Mouse (Mus musculus) frontal cortex, postnatal 36 days (tissue): ENCODE data around the gene Ciapin1.
"Not testable (repeated sequence)": the region's sequence is repeated elsewhere in the genome, so short reads cannot be mapped to it uniquely, and the experiment has no call there.

Source experiments
- DNase-seq, 2 experiments: peaks; one replicate each; pipeline ENCODE4 v3.0.0; 2022; ENCODE audit warnings: low spot score in 2 of 2

The Ciapin1 gene

GRCm38 (mm10) chr8:94857346-94858173, 19.4 kb upstream of the Ciapin1 start, which contains the start of gene Polr2c:
Polr2c (plus strand) TSS chr8:94857450.
- DNase-seq, result peak; percentile 92 to 93

DNA sequence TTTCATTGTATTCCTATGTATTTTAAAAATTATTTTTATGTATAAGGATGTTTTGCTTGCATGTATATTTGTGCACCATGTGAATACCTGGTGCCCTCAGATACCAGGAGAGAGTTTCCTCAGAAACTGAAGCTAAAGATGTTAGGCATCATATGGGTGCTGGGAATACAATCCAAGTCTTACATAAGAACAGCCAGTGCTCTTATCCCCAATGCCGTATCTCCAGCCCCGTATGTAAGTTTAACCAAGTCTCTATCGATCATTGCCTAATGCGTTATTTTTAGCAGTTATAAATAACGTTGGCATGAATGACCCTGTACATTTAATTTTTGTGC, 18.8 kb upstream of the Ciapin1 start:
- DNase-seq, result no peak

- DNase-seq, result not testable (repeated sequence)
Measured at GRCm38 (mm10) chr8:94854761-94855160, 16.6 kb upstream of the Ciapin1 start.

GRCm38 (mm10) chr8:94850049-94850448, 11.9 kb upstream of the Ciapin1 start:
- DNase-seq, result no peak

DNA sequence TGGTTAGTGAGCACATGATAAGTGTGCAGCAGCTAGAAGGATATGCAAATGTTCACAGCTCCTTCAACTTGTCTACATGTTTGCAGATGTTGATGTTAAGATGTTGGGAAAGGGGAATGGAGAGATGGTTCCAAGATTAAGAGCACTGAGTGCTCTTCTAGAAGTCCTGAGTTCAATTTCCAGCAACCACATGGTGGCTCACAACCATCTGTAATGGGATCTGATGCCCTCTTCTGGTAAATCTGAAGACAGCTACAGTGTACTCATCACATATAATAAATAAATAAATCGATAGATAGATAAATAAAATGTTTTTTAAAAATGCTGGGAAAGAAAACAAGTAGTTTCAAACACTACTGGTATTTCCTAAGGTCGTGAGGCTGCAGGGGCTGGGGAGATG, 3.0 kb upstream of the Ciapin1 start:
- DNase-seq, result no peak

- peak in 1 of 2 experiments; percentile 79 for DNase-seq
Measured at GRCm38 (mm10) chr8:94838600-94838999, 442 bp upstream of the Ciapin1 start.

DNA sequence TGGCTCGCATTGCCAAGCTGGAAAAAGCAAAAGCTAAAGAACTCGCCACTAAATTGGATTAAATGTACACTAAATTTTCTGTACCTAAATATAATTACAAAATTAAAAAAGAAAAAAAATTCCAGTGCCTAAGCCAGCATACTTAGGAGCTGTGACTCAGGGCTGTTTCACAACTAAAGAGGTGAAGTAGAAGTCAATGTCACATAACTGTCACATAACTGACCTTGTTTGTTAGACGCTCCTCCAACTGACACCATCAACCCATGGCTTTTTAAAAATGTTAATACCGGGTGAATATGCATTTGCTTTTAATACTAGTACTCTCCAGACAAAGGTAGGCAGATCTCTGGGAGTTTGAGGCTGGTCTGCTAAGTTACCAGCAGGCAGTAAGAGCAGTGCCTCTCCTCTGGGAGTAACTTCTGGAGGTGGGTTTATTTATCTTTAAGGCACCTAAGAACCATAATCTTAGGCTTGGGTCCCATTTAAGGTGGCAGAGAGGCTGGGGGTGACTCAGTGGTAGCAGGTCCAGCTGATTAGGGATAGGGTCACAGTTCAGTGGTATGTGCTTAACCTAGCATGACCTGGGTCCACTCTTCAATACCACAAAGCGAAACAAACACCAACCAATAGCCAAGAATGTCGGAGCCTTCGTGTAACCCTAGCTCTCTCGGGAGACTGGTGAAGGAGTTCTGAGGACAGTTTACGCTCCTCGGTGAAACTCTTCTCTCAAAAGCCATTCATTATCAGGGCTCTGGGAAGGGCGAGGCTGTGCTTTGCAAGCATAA, 1.5 kb downstream of the Ciapin1 start:
- DNase-seq, result no peak

DNA sequence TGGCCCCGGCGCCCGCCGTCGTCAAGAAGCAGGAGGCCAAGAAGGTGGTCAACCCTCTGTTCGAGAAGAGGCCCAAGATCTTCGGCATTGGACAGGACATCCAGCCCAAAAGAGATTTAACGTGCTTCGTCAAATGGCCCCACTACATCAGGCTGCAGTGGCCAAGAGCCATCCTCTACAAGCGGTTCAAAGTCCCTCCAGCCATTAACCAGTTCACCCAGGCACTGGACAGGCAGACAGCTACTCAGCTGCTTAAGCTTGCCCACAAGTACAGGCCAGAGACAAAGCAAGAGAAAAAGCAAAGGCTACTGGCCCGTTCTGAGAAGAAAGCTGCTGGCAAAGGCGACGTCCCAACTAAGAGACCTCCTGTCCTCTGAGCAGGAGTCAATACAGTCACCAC, 2.4 kb downstream of the Ciapin1 start:
- DNase-seq, result not testable (repeated sequence)

GRCm38 (mm10) chr8:94833901-94834405, 4.2 kb downstream of the Ciapin1 start:
- DNase-seq, result not testable (repeated sequence)

GRCm38 (mm10) chr8:94828284-94828683, 9.9 kb downstream of the Ciapin1 start:
- DNase-seq, result no peak

- no peak for DNase-seq
Measured at GRCm38 (mm10) chr8:94826210-94826609, 11.9 kb downstream of the Ciapin1 start.

DNA sequence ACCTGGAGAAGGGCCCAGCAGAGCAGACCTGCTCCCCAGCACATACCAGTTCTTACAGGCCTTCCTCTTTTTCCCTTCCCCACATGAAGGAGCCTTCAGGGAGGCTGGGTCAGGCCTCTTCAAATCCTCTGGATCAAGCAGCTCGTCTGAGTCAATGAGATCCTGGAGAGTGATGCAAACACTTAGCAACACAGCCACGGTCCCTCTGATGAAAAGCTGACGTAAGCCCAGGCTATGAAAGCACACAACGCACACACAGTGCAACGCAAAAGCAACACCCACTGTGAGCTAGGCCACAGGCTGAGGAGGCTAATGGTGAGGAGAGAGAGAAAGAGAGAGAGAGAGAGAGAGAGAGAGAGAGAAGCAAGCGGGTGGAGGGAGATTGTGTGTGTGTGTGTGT, 13.0 kb downstream of the Ciapin1 start:
- no peak for DNase-seq

DNA sequence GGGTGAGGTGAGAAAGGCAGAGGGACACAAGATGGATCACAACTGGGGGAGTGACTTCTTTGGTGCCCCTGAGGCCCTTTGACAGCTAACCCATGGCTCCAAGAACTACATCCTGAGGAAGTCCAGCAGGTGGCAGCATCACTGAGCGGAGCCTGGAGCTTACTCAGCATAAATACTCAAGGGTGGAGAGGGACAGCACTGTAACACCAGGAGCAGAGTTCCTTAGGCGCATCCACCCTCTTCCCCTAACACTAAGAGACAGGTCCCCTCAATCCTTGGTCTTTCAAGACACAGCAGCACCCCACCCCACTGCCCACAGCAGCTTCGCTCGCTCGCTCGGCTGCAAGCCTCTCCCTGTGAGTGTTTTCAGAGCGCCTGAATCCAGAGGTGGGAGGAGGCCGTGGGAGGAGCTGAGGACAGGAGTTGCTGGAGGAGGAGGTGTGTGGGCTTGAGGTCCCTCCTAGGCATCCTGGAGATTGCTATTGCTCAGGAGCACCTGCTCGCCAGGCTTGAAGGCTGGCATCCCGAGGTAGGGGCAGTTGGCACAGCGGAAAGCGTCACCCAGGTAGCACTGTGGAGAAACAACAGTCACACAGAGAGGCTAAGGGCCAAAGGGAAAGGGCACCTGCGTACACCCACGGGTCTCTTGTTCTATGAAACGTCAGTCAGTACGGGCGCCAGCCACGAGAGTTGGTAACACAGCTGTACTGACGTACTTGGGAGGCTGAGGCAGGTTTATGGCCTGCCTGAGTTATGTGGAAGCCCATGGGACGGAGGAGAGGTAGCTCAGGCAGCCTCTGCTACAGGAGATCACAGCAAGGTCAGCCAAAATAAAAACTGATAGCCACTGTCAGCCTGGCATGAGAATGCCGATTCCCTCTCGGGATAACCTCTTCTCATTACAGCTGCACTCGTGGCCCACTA, 15.3 kb downstream of the Ciapin1 start:
- peak; percentile 43 to 73 for DNase-seq

DNA sequence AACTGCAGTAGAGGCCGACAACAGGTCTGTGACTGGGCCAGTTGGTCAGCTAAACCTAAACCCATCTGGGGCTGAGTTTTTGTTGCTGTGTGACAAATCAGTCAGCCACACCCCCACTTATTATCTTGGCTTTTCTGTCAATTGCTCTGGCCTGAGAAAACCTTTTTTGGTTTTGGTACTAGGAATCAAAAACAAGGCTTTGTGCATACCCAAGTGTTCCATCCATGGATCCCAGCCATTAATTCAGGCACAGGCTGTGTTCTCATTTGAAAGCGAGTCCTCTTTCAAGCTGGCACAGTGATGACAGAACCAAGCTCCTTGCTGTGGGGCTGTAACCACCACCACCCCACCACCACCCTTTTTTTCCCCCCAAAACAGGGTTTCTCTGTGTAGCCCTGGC, 16.8 kb downstream of the Ciapin1 start:
- DNase-seq, result no peak

DNA sequence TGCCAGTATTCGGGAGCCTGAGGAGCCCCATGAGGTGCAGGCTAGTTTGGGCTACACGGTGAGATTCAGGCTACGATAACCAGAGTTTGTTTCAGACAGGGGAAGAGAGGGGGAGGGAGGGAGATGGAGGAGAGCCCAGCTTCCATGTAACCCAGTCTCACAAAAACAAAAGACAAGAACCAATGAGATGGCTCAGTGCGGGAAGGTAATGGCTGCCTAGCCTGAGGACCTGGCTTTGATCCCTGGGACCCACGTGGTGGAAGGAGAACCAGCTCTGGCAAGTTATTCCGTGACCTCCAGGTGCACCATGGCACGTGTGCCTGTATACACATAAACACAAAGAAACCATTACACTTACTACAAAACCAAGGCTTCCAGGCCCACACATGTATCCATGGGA, 17.6 kb downstream of the Ciapin1 start:
- no peak for DNase-seq

GRCm38 (mm10) chr8:94819671-94820179, 18.4 kb downstream of the Ciapin1 start:
- no peak for DNase-seq

- DNase-seq, result no peak
Measured at GRCm38 (mm10) chr8:94817933-94818332, 20.2 kb downstream of the Ciapin1 start.

DNA sequence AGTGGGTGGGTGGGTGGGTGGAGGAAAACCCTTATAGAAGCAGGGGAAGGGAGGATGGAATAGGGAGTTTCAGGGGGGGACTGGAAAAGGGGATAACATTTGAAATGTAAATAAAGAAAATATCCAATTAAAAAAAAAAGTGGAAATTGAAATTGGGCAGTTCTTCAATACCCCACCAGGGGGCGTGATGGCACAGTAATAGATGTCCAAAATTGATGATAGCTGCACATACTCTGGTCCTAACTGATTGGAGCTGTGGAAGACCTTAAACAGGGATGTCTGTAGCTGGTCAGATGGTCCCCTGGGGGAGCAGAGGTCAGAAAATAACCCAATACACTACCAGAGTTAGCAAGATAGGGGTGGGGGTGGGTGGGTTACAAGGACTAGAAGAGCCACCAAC, 23.6 kb downstream of the Ciapin1 start:
- no peak for DNase-seq

DNA sequence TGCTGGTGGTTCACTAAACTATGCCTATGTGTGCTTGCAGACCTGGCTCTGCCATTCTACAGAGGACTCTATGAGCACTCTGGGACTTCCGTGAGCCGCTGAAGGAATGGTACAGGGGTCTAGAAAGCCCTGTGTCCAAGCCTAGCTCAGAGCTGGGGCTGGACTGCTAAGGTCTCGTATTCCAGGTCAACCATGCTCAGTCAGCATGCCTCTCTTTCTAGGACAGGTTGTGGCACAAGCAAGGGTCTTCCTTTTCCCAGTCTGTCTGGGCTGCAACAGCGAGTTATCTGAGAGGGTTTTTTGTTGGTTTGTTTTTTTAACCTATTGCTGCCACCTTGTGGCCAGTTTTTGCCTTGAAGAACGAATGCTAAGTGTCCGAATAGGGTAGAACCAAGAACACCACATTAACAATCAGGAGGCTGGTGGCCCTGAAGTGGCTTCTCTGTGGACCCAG, 25.5 kb downstream of the Ciapin1 start:
- peak; percentile 89 to 98 for DNase-seq

GRCm38 (mm10) chr8:94811654-94812053, 26.5 kb downstream of the Ciapin1 start:
- no peak for DNase-seq

DNA sequence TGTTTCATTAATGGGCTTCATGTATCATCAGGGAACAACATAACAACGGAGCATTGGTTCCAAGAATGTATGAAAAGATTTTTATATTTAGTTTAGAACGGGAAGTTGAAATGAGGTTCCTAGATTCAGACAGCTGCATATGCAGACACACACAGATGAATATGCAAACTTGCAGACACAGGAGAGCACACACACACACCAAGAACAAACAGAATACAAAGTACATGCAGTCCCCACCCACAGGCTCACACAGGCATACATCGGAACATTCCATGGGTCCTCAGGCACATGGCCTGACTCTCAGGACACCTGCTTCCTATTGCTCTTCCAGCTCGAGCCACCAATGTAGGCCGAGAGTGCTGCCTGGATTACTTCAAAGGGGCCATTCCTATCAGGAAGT, 27.3 kb downstream of the Ciapin1 start:
- DNase-seq, result no peak
